Mouse (Mus musculus): Measurements from ENCODE around the gene Frem3. TPM values are rescaled to one million over a fixed set of nuclear protein-coding genes. Genes with fewer than 3 reads are reported as not detected.

Frem3 gene
- under 1 TPM in 1 of 2 experiments, not detected in 1; 0.07 TPM for total RNA-seq (2021)
- not detected in 2 replicates for polyA plus RNA-seq (2012; rRNA removed)
- long read RNA-seq, result 0 reads

DNA sequence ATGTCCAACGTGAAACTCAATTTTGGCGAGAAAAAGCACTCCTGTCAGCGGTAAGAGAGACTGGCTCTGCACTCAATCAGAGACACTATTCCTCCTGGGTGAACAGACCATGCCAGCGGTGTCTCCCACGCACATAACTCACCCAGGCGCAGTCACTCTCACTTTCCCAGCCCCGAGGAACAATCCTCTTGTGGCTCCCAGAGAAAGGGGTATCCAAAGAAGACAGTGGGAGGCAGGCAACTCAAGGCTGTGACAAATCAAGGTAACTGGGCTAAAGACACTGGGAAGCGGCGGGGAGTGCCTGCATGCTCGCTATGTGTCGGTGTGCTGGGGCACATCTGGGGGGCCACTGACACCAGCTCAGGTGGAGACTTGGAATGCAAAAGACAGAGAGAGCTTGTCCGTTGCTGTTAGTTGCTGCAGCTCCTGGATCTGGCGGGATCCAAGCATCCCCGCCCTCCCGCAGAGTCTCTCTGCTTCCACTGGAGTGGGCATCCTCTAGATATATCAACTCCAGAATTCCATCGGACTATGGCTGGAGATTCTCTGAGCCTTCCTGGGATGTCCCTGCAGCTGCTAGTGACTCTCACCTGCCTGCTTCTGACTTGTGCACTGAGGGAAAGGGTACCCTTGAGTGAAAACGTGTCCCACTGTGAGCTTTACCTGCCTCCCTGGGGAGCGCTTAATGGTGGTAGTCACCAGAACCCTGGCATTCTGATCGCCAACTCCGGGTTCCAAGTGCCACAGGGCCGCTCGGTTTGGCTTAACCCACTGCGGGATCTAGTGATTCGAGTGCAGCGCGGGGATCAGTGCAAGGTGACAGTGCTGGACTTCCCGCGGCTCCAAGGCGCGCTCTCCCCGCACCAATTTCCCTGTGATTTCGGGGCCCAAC is at the start of gene Frem3:
Gene Frem3 (plus strand): TSS at position 532 of the 892 bp plus-strand sequence.
- 6% methylated on average over 32 of the region's 32 CpGs for WGBS
- Histone ChIP-seq H3K9ac (ENCODE audit: low read depth, low read length) (no peak within 1 kb of the TSS), H3K4me3 (no peak within 1 kb of the TSS), H3K27ac (no peak within 1 kb of the TSS), H3K79me2 (replicated peaks; ENCODE audit: control insufficient read depth, insufficient read depth, low read length) (no peaks in the 10 kb centered on the region), H3K36me3 (ENCODE audit: control insufficient read depth, insufficient read depth, low read length) (no peaks in the 10 kb centered on the region), H3K27me3 (ENCODE audit: control insufficient read depth, insufficient read depth, low read length) (peaks cover 1% of the 10 kb centered on the region; the same call in 1 of the 2 replicates), H3K4me1 (ENCODE audit: control insufficient read depth, insufficient read depth, low read length) (no peaks in the 10 kb centered on the region)
- TF ChIP-seq CTCF (IDR thresholded peaks at IDR 0.05), result no peak
- no peak for DNase-seq
- intact Hi-C loops (cut with DNase I), result no loop called here

GRCm38 (mm10) chr8:80564205-80564839 is 46.6 kb upstream of the Frem3 start:
- no peak overlapping the region for H3K4me3 ChIP-seq
- H3K27ac ChIP-seq, result no peak overlapping the region
- H3K4me1 ChIP-seq (ENCODE audit: control insufficient read depth, insufficient read depth, low read length), result no peaks in the 10 kb centered on the region
- no peak for DNase-seq
- H3K9ac ChIP-seq (ENCODE audit: low read depth, low read length), result no peak overlapping the region
- intact Hi-C loops (cut with DNase I), result no loop called here
- WGBS, result 82% methylated on average over 3 of the region's 3 CpGs
- H3K27me3 ChIP-seq (ENCODE audit: control insufficient read depth, insufficient read depth, low read length), result no peaks in the 10 kb centered on the region
- TF ChIP-seq EP300 (IDR thresholded peaks at IDR 0.05; ENCODE audit: insufficient read depth, low read depth, low read length) (no peak), POLR2A (IDR thresholded peaks at IDR 0.05; ENCODE audit: insufficient read depth, low read depth, low read length) (no peak), CTCF (IDR thresholded peaks at IDR 0.05) (no peak)
- H3K36me3 ChIP-seq (ENCODE audit: control insufficient read depth, insufficient read depth, low read length), result no peaks in the 10 kb centered on the region
- no peaks in the 10 kb centered on the region for H3K79me2 ChIP-seq (replicated peaks; ENCODE audit: control insufficient read depth, insufficient read depth, low read length)

DNA sequence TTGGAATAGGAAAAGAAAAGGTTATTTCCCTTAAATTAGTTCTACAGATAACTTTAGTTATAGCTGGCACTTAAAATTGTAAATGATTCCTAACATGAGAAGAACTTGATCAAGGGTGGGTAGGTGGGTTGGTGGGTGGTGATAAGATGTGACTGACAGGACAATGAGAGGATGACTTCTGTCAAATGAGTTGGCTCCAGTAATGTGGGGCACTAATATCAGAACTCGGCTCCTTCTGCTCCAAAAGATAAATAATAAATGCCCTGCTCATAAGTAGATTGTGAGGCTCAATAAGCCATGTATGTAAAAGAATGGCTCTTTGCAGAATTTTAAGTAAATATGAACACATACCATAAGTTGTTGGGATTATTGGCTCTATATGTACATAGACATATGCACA is 43.4 kb upstream of the Frem3 start:
- H3K36me3 ChIP-seq (ENCODE audit: control insufficient read depth, insufficient read depth, low read length), result no peaks in the 10 kb centered on the region
- TF ChIP-seq EP300 (IDR thresholded peaks at IDR 0.05; ENCODE audit: insufficient read depth, low read depth, low read length), result no peak
- TF ChIP-seq POLR2A (IDR thresholded peaks at IDR 0.05; ENCODE audit: insufficient read depth, low read depth, low read length), result no peak
- TF ChIP-seq CTCF (IDR thresholded peaks at IDR 0.05), result no peak
- no peak overlapping the region for H3K4me3 ChIP-seq
- intact Hi-C loops (cut with DNase I), result no loop called here
- no peaks in the 10 kb centered on the region for H3K27me3 ChIP-seq (ENCODE audit: control insufficient read depth, insufficient read depth, low read length)
- DNase-seq, result no peak
- 76% methylated on average over 1 of the region's 1 CpGs for WGBS
- no peaks in the 10 kb centered on the region for H3K4me1 ChIP-seq (ENCODE audit: control insufficient read depth, insufficient read depth, low read length)
- no peaks in the 10 kb centered on the region for H3K79me2 ChIP-seq (replicated peaks; ENCODE audit: control insufficient read depth, insufficient read depth, low read length)
- H3K9ac ChIP-seq (ENCODE audit: low read depth, low read length), result no peak overlapping the region
- H3K27ac ChIP-seq, result no peak overlapping the region

DNA sequence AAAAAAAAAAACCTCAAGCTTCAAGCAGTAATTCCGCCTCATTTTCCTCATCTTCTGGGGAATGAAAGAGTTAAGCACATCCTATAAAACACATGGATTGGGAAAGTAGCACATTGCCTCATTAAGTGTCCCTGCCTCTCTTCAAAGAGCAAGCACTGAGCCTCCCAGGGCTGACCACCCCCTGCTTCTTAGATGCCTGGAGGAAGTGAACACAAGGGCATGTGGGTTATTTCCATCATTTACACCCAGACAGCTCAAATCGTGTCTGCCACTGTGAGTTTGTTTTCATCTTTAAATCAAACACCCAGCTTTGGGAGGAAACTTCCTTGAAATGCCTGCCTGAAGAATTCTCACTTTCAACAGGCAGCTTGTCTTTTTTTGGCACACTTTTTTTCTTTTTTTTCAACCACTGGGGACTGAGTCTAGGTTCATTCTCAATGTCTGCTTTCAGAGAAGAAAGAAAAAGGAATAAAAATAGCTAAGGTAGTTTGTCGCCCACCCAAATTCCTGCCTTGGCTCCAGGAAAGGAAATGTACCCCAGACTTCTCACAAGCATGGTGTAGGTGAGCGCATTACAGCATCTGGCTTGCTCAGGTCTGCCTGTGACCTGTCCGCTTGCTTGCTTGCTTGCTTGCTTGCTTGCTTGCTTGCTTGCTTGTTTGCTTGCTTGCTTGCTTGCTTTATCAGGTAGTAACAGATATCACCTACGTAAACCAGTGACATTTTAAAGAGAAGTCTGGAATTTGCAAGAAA is 42.5 kb upstream of the Frem3 start:
- Histone ChIP-seq H3K79me2 (replicated peaks; ENCODE audit: control insufficient read depth, insufficient read depth, low read length) (no peaks in the 10 kb centered on the region), H3K27ac (no peak overlapping the region), H3K36me3 (ENCODE audit: control insufficient read depth, insufficient read depth, low read length) (no peaks in the 10 kb centered on the region), H3K27me3 (ENCODE audit: control insufficient read depth, insufficient read depth, low read length) (no peaks in the 10 kb centered on the region), H3K4me1 (ENCODE audit: control insufficient read depth, insufficient read depth, low read length) (no peaks in the 10 kb centered on the region), H3K4me3 (no peak overlapping the region), H3K9ac (ENCODE audit: low read depth, low read length) (no peak overlapping the region)
- intact Hi-C loops (cut with DNase I), result no loop called here
- 62% methylated on average over 6 of the region's 6 CpGs for WGBS
- TF ChIP-seq EP300 (IDR thresholded peaks at IDR 0.05; ENCODE audit: insufficient read depth, low read depth, low read length) (no peak), CTCF (IDR thresholded peaks at IDR 0.05) (no peak), POLR2A (IDR thresholded peaks at IDR 0.05; ENCODE audit: insufficient read depth, low read depth, low read length) (no peak)
- no peak for DNase-seq

GRCm38 (mm10) chr8:80572417-80573061 is 38.3 kb upstream of the Frem3 start:
- 57% methylated on average over 1 of the region's 1 CpGs for WGBS
- Histone ChIP-seq H3K36me3 (ENCODE audit: control insufficient read depth, insufficient read depth, low read length) (no peaks in the 10 kb centered on the region), H3K9ac (ENCODE audit: low read depth, low read length) (no peak overlapping the region), H3K4me3 (no peak overlapping the region), H3K27me3 (ENCODE audit: control insufficient read depth, insufficient read depth, low read length) (no peaks in the 10 kb centered on the region), H3K79me2 (replicated peaks; ENCODE audit: control insufficient read depth, insufficient read depth, low read length) (no peaks in the 10 kb centered on the region), H3K4me1 (ENCODE audit: control insufficient read depth, insufficient read depth, low read length) (no peaks in the 10 kb centered on the region), H3K27ac (no peak overlapping the region)
- DNase-seq, result no peak
- intact Hi-C loops (cut with DNase I), result no loop called here
- no peak for TF ChIP-seq POLR2A (IDR thresholded peaks at IDR 0.05; ENCODE audit: insufficient read depth, low read depth, low read length)
- TF ChIP-seq EP300 (IDR thresholded peaks at IDR 0.05; ENCODE audit: insufficient read depth, low read depth, low read length), result no peak
- TF ChIP-seq CTCF (IDR thresholded peaks at IDR 0.05), result no peak
